Mouse (Mus musculus) neural tube, embryonic 12.5 days (tissue): Measurements from ENCODE around the gene Adamts15. TPM values are rescaled to one million over a fixed set of nuclear protein-coding genes. Genes with fewer than 3 reads are reported as not detected.
A peak's percentile ranks its signal among the peaks of the same experiment; 100 is the strongest.

Source experiments
- ATAC-seq: fragments of 200-750 bp; cut with Nextera tagmentation; 2 replicates; pipeline ENCODE4 v1.8.0; 2017; ENCODE audit warnings: low read depth, mild to moderate bottlenecking, moderate TSS enrichment, moderate library complexity; ENCODE audit not compliant: low FRiP score
- H3K27ac ChIP-seq: fragments of 300-500 bp; sonication (generic); 2 replicates; pipeline ENCODE4 v1.5.1; 2016
- H3K27me3 ChIP-seq: fragments of 300-500 bp; sonication (generic); replicated peaks from 2 replicates; pipeline ENCODE4 v1.6.1; 2016; ENCODE audit warnings: mild to moderate bottlenecking
- H3K36me3 ChIP-seq: fragments of 300-500 bp; sonication (generic); 2 replicates; pipeline ENCODE4 v1.6.1; 2016; ENCODE audit warnings: mild to moderate bottlenecking
- H3K4me1 ChIP-seq: fragments of 300-500 bp; sonication (generic); 2 replicates; pipeline ENCODE4 v1.6.1; 2016
- H3K4me2 ChIP-seq: fragments of 300-500 bp; sonication (generic); replicated peaks from 2 replicates; pipeline ENCODE4 v1.6.1; 2016; ENCODE audit warnings: mild to moderate bottlenecking
- H3K4me3 ChIP-seq: fragments of 300-500 bp; sonication (generic); 2 replicates; pipeline ENCODE4 v1.5.1; 2016
- H3K9ac ChIP-seq: fragments of 300-500 bp; sonication (generic); 2 replicates; pipeline ENCODE4 v1.6.1; 2016; ENCODE audit warnings: mild to moderate bottlenecking
- H3K9me3 ChIP-seq: fragments of 300-500 bp; sonication (generic); 2 replicates; pipeline ENCODE4 v1.6.1; 2016; ENCODE audit warnings: mild to moderate bottlenecking
- WGBS: fragments of 180-500 bp; shearing (Covaris S2); methylation state at CpG from one replicate; pipeline ENCODE4 v1.1.7; 2016; 5-methylcytosine and 5-hydroxymethylcytosine counted together
- polyA plus RNA-seq: library from polyadenylated mRNA; unstranded; fragments of >200 nt; fragmentation: Nextera tagmentation; extraction: Ambion mirVana; gene quantifications from 2 replicates; pipeline ENCODE4 v1.2.1, GENCODE M21; 2016

The Adamts15 gene
- polyA plus RNA-seq, 1 experiment from 2014 or later, result 8.4 TPM

DNA sequence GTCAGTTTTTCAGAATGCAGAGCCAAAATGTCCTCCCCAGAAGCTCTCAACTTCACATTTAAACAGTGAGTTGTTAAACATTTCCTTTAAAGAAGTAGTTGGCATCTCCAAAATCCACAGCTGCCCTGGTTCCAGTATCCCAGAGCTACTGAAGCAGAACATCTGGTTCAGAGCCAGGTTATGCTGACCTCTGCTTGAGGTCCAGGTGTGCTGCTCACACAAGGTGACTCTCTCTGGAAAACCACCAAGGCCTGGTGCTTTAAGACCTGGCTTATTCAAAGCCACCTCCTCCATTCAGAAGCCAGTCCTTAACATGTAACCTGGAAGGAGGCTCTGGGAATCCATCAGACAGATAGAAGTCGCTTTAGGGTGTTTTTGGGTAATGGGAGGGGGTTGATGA is 23.0 kb upstream of the Adamts15 start:
- Histone ChIP-seq H3K4me2 (no peak overlapping the region), H3K27me3 (peaks cover 45% of the 10 kb centered on the region), H3K9ac (no peak overlapping the region), H3K4me3 (no peak overlapping the region), H3K36me3 (no peaks in the 10 kb centered on the region), H3K9me3 (no peaks in the 10 kb centered on the region), H3K27ac (no peak overlapping the region), H3K4me1 (peaks cover 12% of the 10 kb centered on the region)
- WGBS, result 54% methylated on average over 1 of the region's 1 CpGs
- no peak for ATAC-seq

DNA sequence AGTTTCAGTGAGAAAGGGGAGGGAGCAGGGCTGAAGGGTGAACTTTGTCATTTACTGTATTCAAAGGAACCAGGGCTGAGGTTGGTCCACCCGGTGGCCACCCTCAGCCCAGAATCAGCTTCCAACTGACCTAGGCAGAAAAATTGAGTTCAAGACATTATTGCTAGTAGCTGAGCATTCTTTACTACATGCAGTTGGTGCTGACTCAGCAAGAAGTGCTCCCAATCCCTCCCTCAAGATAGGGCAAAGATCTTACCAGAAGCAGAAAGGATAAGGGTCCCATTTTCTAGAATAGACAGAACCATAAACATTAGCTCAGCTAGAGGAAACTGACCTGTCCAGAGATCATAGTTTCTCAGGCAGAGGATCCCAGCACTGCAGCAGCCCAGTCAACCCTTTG is 22.0 kb upstream of the Adamts15 start:
- ATAC-seq, result no peak
- Histone ChIP-seq H3K9ac (no peak overlapping the region), H3K4me1 (peaks cover 12% of the 10 kb centered on the region), H3K27ac (no peak overlapping the region), H3K4me2 (0 out of 2 replicates have a peak overlapping the region, but pooled peaks have one; percentile 98), H3K27me3 (peaks cover 45% of the 10 kb centered on the region), H3K9me3 (no peaks in the 10 kb centered on the region), H3K36me3 (no peaks in the 10 kb centered on the region), H3K4me3 (no peak overlapping the region)
- WGBS, result 32% methylated on average over 1 of the region's 1 CpGs

DNA sequence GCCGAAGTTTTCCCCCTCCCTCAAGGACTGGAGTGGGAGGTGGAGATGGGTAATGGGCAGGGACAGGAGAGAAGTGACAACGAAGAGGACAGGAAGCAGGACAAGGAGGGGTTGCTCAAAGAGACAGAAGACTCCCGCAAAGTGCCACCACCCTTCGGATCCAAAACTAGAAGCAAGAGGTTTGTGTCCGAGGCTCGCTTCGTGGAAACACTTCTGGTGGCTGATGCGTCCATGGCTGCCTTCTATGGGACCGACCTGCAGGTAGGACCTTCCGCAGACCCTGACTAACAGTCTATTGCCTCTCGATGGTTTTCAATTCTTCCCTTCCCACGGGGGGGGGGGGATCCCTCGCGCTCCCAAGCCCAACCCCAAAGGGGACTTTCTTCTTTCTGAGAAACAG is 21.1 kb upstream of the Adamts15 start:
- peaks cover 45% of the 10 kb centered on the region for H3K27me3 ChIP-seq
- peak overlapping the region; percentile 75 for H3K9ac ChIP-seq
- H3K36me3 ChIP-seq, result no peaks in the 10 kb centered on the region
- H3K4me2 ChIP-seq, result peak overlapping the region; percentile 98
- WGBS, result 2% methylated on average over 14 of the region's 14 CpGs
- peak; percentile 7; the same call in 1 of the 2 replicates for ATAC-seq
- peaks cover 12% of the 10 kb centered on the region for H3K4me1 ChIP-seq
- peak overlapping the region; percentile 57 for H3K4me3 ChIP-seq
- no peaks in the 10 kb centered on the region for H3K9me3 ChIP-seq
- no peak overlapping the region for H3K27ac ChIP-seq

DNA sequence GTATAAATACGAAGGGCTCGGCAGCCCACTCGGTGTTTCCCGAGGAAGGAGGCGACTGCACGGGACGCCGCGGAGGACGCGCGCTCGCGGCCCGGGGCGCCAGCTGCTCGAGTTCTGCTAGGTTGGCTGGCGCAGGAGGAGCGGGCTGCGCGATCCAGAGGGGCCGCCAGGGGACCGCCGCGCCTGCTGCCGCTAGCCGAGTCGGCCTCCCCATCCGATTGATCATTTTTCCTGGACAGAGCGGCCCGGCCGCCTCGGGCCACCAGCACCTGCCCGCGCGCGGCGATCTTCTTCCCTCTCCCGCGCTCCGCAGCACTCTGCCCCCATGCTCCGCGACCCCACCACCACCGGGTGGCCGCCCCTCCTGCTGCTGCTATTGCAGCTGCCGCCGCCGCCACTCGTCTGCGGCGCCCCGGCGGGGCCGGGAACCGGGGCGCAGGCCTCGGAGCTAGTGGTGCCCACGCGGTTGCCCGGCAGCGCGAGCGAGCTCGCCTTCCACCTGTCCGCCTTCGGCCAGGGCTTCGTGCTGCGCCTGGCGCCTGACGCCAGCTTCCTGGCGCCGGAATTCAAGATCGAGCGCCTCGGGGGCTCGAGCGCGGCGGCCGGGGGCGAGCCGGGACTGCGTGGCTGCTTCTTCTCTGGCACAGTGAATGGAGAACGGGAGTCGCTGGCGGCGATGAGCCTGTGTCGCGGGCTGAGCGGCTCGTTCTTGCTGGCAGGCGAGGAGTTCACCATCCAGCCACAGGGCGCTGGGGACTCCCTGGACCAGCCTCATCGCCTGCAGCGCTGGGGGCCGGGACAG is 20.5 kb upstream of the Adamts15 start, which contains the start of gene Adamts8:
Gene Adamts8 (plus strand): TSS at position 51 of the 802 bp plus-strand sequence.
- Histone ChIP-seq H3K27ac (no peak within 1 kb of the TSS), H3K27me3 (peaks cover 45% of the 10 kb centered on the region)

DNA sequence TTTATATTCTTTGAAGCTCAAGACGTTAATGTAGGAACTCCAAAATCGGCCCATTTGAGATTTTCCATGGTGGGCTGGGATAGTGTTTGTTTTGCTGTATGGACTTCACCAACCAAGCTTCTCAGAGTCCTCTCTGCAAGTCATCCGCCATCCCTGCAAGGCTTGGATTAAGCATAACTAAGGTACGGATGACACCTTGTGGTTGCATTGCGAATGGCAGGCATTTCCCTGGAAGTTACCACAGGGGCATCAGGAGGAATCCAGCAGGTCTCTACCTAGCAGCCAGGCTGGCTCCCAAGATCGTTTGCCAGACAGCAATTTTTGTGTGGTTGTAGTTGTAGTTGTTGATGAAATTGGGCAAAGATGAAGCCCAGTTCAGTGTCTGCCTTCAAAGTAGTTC is 18.1 kb upstream of the Adamts15 start:
- Histone ChIP-seq H3K4me2 (no peak overlapping the region), H3K4me3 (no peak overlapping the region), H3K27ac (no peak overlapping the region), H3K36me3 (no peaks in the 10 kb centered on the region), H3K4me1 (peaks cover 12% of the 10 kb centered on the region), H3K27me3 (peaks cover 45% of the 10 kb centered on the region), H3K9ac (no peak overlapping the region), H3K9me3 (no peaks in the 10 kb centered on the region)
- 0 out of 2 replicates have a peak, but pooled peaks have one; percentile 19 for ATAC-seq
- 7% methylated on average over 6 of the region's 6 CpGs for WGBS

More for the DNA sequence above, 20.5 kb upstream of the Adamts15 start, which contains the start of gene Adamts8:
- no peaks in the 10 kb centered on the region for H3K9me3 ChIP-seq
- H3K4me1 ChIP-seq, result peaks cover 12% of the 10 kb centered on the region
- under 1% methylated on average over 94 of the region's 96 CpGs for WGBS
- peak; percentile 85 for ATAC-seq
- H3K4me2 ChIP-seq, result peak within 1 kb of the TSS; percentile 98
- peak within 1 kb of the TSS; percentile 75 for H3K9ac ChIP-seq
- peak within 1 kb of the TSS; percentile 57 for H3K4me3 ChIP-seq
- H3K36me3 ChIP-seq, result no peaks in the 10 kb centered on the region

DNA sequence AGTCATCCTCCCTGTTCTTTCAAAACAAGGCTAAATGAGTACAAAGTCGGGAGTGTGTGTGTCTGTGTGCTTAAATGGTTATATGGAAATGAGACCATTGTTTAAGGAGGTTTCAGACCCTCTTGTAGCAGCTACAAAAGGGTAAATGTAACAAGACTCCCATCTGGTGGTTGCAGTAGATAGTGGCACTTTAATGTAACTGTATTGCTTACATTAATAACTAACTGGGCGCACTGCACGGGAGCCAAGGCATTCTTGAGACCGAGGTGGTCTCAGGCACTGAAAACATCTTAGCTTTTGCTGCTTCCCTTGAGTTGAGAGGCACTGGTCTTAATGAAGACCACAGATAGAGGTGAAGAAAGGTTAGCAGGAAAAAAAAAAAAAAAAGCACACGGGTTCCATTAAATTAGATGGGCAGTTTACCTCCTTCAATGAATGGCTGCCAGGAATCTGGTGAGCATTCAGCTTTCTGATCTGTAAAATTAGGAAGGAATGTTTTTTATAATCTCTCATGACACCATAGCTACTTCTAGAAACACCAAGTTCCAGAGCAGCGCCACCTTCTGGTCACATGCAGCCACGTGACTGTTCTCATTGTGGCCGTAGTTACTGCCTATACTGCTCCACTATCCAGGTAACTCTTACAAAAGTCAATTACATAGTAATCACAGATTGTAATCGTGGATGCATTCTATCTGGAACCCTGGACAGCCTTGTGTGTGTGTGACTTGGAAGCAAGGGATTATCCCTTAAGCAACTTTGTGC is 14.6 kb upstream of the Adamts15 start:
- no peaks in the 10 kb centered on the region for H3K4me1 ChIP-seq
- H3K27me3 ChIP-seq, result peaks cover 15% of the 10 kb centered on the region
- H3K4me3 ChIP-seq, result no peak overlapping the region
- no peaks in the 10 kb centered on the region for H3K36me3 ChIP-seq
- ATAC-seq, result peak; percentile 64
- no peaks in the 10 kb centered on the region for H3K9me3 ChIP-seq
- no peak overlapping the region for H3K4me2 ChIP-seq
- 39% methylated on average over 9 of the region's 9 CpGs for WGBS
- no peak overlapping the region for H3K9ac ChIP-seq
- no peak overlapping the region for H3K27ac ChIP-seq

DNA sequence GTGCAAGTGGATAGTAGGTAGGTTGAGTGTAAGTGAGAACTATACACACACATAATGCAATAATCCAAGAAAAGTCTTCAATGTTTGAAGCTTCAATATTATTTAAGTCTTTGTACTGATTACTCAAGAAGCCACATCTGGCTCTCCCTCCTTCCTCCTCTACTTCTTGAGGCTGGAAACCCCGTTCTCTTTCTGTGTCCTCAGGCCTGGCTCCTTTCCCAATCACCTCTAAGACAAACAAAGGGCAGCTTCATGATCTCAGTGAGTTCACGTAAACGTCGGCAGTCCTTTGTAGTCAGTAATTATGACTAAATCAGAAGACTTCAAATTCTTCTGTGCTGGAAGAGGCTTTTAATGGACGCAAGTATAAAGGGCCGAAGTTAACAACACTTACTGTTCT is 12.6 kb upstream of the Adamts15 start:
- no peak overlapping the region for H3K4me3 ChIP-seq
- no peaks in the 10 kb centered on the region for H3K27me3 ChIP-seq
- no peak for ATAC-seq
- no peaks in the 10 kb centered on the region for H3K36me3 ChIP-seq
- no peak overlapping the region for H3K4me2 ChIP-seq
- H3K27ac ChIP-seq, result no peak overlapping the region
- no peaks in the 10 kb centered on the region for H3K4me1 ChIP-seq
- H3K9ac ChIP-seq, result no peak overlapping the region
- WGBS, result 72% methylated on average over 6 of the region's 6 CpGs
- H3K9me3 ChIP-seq, result no peaks in the 10 kb centered on the region

DNA sequence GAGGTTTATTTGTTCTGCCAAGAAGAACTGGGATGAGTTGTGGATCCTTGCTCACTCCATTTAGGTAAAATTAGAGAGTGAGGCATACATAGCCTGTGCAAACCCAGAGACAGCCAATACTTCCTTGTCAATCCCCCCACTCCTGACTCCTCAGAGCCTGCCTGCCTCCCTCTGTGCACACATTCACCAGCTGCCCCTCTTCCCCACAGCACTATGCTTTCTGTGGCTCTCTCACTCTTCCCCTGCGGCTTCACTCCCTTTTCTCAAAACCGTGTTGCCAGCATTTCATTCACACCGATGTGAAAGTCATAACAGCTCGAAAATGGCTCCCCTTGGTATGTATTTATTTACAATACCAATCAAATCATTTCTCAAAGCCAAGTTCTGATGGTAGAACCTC is 10.1 kb upstream of the Adamts15 start:
- Histone ChIP-seq H3K4me1 (no peaks in the 10 kb centered on the region), H3K9me3 (no peaks in the 10 kb centered on the region), H3K36me3 (no peaks in the 10 kb centered on the region), H3K4me2 (no peak overlapping the region), H3K27me3 (no peaks in the 10 kb centered on the region), H3K4me3 (no peak overlapping the region), H3K27ac (no peak overlapping the region), H3K9ac (no peak overlapping the region)
- ATAC-seq, result no peak
- WGBS, result 70% methylated on average over 4 of the region's 4 CpGs

DNA sequence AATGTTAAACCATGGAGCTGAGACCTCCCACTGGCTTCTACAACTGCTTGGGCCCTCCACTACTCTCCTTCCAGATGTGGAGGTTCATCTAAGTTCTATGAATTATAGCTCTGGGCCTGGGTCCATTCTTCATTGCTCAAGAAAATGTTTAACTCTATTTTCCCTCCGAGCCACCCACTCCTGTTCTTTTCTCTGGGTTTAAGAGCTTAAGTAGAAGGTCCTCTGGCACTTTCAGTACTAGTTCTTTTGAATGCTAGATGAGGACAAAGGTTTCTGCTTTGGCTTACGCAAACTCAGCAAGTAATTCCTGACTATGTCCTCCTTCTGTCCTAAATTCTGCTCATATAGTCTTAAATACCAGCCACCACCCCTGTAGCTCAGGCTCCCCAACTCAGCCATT is 6.5 kb upstream of the Adamts15 start:
- Histone ChIP-seq H3K4me2 (no peak overlapping the region), H3K9ac (no peak overlapping the region), H3K27me3 (no peaks in the 10 kb centered on the region), H3K27ac (no peak overlapping the region), H3K9me3 (no peaks in the 10 kb centered on the region), H3K4me3 (no peak overlapping the region), H3K4me1 (no peaks in the 10 kb centered on the region), H3K36me3 (no peaks in the 10 kb centered on the region)
- no peak for ATAC-seq
- WGBS, result 93% methylated on average over 2 of the region's 2 CpGs

DNA sequence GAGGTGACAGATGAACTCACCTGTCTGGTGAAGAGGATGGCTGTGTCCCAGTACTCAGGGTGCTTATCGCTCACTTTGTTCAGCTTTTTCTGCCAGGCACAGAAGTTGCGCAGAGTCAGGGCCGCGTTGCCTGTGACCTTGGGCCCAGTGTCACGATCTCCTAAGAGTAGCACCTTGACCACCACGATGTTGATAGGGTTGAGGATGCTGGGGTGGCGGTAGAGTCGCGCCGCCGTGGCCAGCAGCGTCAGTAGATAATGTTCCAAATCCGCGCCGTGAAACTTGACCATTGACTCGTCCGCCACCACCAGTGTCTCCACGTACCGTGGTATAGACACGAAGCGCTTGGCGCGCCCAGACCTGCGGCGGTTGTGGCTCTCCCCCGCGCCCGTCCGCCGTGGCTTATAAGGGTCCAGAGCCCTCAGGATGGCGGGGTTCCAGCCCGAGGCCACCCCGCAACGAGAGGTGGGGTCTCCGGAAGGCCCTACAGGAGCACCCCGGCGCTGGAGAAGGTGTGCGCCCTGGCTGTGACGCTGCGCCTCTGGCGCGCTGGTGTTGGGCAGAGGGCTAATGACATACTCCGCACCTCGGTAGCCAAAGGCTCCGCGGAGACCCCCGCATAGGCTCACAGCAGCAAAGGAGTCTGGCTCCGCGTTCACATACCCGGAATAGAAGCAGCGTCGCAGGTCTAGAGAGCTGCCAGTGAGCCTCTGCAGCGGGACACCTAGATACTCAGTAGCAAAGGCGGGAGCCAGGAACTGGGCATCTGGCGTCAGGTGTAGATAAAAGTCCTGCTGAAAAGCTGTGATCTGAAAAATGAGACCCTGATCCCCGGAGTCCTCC is 770 bp downstream of the Adamts15 start:
- Histone ChIP-seq H3K27ac (no peak overlapping the region), H3K36me3 (no peaks in the 10 kb centered on the region), H3K27me3 (peaks cover 20% of the 10 kb centered on the region), H3K9me3 (no peaks in the 10 kb centered on the region), H3K4me2 (peak overlapping the region; percentile 97), H3K4me1 (peaks cover 16% of the 10 kb centered on the region), H3K9ac (peak overlapping the region; percentile 46), H3K4me3 (peak overlapping the region; percentile 54)
- 5% methylated on average over 56 of the region's 56 CpGs for WGBS
- peak; percentile 57 for ATAC-seq

DNA sequence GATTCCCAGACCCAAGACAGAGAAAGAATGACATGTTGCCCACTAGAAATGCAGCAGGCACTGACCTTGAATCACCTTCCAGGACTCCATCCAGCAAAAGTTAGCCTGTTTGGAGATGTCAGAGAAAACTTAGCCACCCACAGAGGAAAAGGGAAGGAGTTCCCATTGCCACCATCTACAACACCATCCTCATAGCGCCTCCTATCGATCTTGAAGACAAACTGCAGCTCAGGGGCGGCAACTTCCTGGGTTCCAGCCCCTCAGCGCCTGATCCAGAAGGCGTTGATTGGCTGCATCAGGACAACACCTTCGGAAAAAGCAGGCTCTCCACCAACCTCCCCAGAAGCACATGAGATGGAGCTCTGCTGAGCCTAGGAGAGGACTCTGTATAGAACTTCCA is 1.5 kb downstream of the Adamts15 start:
- 14% methylated on average over 6 of the region's 6 CpGs for WGBS
- peaks cover 20% of the 10 kb centered on the region for H3K27me3 ChIP-seq
- H3K36me3 ChIP-seq, result no peaks in the 10 kb centered on the region
- peaks cover 16% of the 10 kb centered on the region for H3K4me1 ChIP-seq
- no peak overlapping the region for H3K9ac ChIP-seq
- ATAC-seq, result no peak
- H3K4me3 ChIP-seq, result no peak overlapping the region
- 0 out of 2 replicates have a peak overlapping the region, but pooled peaks have one; percentile 4 for H3K4me2 ChIP-seq
- no peaks in the 10 kb centered on the region for H3K9me3 ChIP-seq
- H3K27ac ChIP-seq, result no peak overlapping the region

DNA sequence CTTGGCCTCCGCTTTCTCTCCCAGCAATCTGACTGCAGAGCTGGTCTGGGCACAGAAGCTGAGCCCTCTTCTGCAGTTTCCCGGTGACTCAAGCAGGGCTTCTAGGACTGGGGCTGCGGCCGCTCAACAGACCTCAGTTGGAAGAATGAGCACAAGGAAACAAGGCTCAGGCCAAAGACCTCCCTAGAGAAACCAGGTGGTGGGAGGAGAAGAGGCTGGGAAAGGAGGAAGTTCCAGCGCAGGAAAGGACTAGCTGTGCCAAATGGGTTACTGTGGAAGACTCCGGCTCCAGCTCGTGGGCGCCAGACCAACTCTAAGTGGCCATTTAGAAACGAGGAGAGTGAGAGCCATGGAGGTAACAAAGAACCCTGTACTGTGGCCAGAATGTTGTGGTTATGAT is 2.6 kb downstream of the Adamts15 start:
- Histone ChIP-seq H3K27ac (no peak overlapping the region), H3K4me3 (no peak overlapping the region), H3K4me1 (peaks cover 16% of the 10 kb centered on the region), H3K4me2 (peak overlapping the region; percentile 10; the same call in 1 of the 2 replicates), H3K9me3 (no peaks in the 10 kb centered on the region), H3K9ac (no peak overlapping the region), H3K36me3 (no peaks in the 10 kb centered on the region), H3K27me3 (peaks cover 20% of the 10 kb centered on the region)
- no peak for ATAC-seq
- WGBS, result 86% methylated on average over 9 of the region's 9 CpGs
